Mouse (Mus musculus): ENCODE measurements around the gene Ccsap.

DNA sequence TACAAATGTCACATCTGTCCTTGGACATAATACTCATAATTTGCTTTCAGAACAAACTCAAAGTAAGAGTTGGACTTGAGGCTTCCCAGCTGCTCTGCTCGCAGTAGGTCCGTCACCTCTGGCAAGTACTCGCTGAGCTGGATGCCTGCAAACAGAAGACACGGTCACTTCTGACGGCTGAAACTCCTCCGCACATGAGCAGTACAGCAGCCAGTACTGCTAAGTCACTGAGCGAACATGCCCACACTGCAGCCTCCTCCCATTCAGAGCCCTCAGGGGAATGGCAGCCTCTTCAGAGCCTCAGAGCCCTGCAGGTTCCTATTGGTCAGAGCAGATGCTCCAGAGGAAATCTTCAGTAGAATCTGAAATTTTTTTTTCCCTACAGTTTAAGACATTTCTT, 39.4 kb upstream of the Ccsap start:
- TF ChIP-seq MAX (IDR thresholded peaks at IDR 0.05; ENCODE audit: low read depth), result no peak
- no peak for TF ChIP-seq POLR2A (IDR thresholded peaks at IDR 0.05; ENCODE audit: insufficient read length, low read depth)
- no peak for TF ChIP-seq TCF12 (IDR thresholded peaks at IDR 0.05; ENCODE audit: insufficient read depth, poor library complexity, severe bottlenecking)
- no peak for TF ChIP-seq CEBPB (IDR thresholded peaks at IDR 0.05; ENCODE audit: insufficient read depth, poor library complexity, severe bottlenecking)
- TF ChIP-seq TCF3 (IDR thresholded peaks at IDR 0.05; ENCODE audit: insufficient read length, low read depth), result no peak
- no peak for TF ChIP-seq MYOG (IDR thresholded peaks at IDR 0.05; ENCODE audit: control insufficient read depth in 1 of 3, insufficient read depth in 1 of 3, insufficient read length in 2 of 3, low read depth in 2 of 3)
- TF ChIP-seq E2F4 (IDR thresholded peaks at IDR 0.05; ENCODE audit: insufficient read depth), result no peak

Measured in myocyte (in vitro differentiated cells).